Mouse (Mus musculus): ENCODE results near the gene Tor3a.
A peak's percentile ranks its signal among the peaks of the same experiment; 100 is the strongest.

The Tor3a gene

DNA sequence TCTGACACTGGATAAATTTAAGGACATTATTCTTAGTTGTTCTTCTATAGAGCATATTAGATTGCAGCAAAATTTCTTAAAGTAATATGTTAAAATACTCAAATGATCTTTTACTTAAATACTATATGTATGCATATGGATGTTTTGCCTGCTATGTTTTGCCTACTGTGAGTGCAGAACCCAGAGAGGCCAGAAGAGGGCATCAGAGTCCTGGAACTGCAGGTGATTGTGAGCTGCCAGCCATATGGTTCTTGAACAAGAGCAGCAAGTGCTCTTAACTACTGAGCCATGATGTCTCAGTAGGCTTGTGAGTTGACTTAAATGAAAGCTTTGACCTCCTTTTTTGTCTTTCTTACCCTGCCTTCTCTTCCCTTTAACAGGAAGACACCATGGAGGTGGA is 43.2 kb downstream of the Tor3a start:
- DNase-seq = peak; percentile 51

DNA sequence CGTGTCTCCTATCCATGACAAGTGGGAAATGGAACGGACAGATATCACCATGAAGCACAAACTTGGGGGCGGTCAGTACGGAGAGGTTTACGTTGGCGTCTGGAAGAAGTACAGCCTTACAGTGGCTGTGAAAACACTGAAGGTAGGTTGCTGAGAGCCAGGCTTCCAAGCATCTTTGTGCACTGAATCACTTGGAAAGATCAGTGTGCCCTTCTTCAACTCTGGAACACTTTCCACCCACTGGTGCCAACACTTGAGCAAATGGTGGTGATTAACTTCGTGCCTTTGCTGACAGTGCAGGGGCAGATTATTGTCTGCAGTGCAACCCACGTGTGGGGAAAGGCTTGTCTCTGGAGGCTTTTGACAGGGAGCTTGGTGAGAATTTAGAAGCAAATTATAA is 44.2 kb downstream of the Tor3a start:
- no peak for DNase-seq

DNA sequence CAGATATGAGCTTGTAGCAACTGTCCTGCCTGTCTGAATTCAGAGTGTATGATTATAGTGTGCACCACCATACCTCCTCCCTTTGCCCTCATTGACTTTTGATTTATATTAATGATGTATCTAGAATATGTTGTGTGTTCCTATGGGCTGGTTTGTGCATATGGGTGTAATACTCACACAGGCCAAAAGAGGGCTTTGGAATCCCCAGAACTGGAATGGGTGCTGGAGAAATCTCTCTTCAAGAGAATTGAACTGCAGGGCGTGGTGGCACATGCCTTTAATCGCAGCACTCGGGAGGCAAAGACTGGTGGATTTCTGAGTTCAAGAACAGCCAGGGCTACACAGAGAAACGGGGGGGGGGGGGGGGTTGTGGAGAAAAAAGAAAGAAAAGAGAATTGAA is 47.4 kb downstream of the Tor3a start:
- DNase-seq = no peak

DNA sequence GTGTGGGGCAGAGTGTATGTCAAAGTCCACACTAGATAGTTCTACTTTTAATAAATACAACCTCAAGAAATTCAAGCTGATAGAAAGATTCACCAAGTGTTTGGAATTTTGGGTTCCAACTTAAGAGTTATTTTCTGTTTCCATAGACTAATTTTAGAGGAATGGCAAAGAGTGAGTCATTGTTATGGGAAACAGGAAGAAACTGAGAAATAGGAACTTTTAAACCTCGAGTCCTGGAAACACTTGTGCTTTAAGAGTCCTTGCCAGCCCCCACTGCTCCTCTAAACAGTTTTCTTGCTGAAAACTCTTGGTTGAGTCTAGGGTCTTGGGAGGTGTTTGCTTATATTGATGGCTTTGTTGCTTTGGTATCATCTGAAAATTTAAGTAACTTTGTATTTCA is 49.9 kb downstream of the Tor3a start:
- DNase-seq = no peak

DNA sequence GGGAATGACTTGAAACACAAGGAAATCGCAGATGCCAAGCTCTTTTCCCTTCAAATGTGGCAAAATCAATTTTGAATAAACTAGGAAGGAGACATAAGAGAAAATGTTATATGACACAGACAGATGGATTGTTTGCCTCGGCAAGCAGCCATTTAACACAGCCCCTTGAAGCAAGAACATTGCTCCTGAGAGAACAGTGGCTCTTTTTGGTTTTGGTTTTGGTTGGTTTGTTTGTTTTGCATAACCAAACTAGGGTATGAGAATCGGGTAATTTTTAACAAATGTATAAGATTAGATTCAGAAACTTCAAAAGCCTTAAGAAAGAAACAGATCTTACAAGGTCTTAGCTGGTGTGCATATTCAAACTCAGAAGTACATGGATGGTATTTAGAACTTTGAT is 53.2 kb downstream of the Tor3a start:
- no peak for DNase-seq

DNA sequence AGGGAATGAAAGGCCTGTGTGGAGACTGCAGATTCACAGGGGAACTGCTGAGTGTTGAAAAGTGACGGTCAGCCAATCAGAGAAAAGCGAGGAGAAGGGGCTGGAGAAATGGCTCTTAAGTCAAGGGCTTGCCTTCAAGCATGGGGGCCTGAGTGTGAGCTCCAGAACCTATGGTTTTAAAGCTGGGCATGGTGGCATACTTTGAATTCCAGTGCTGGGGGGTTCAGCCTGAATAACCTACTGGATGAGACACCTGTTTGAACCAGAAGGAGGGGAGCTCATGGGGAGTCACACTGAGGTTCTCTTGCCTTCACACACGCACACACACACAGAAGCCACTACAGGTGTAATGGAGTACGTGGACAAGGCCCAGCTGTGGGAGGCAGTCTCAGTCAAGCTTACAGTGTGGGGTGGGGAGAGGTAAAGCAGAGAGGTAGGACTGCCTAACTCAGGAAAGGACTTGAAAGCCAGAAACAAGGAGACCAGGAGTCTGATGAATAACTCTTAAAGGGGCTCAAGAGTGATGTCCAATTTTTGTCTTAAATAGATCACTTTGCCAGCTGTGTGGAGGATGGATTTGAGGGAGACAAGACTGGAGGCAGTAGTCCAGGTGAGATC is 53.8 kb downstream of the Tor3a start:
- no peak for DNase-seq

DNA sequence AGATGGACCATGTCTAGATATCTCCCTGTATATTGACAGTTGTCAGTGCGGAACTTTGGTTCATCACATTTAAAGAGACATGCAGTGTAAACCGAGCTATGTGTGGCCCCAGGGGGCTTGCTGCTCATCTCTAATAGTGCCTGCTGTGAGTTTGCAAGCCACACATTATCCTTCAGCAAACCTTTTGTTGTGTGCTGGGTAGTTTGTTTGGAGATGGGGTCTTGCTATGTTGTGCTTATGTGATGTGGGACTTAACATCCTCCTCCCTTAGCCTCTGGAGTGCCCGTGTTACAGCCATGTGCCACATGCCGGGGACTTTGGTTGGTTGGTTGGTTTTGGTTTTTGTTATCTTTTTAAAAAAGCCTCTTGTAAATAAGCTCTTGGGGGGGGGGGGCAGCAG is 56.3 kb downstream of the Tor3a start:
- DNase-seq = no peak

DNA sequence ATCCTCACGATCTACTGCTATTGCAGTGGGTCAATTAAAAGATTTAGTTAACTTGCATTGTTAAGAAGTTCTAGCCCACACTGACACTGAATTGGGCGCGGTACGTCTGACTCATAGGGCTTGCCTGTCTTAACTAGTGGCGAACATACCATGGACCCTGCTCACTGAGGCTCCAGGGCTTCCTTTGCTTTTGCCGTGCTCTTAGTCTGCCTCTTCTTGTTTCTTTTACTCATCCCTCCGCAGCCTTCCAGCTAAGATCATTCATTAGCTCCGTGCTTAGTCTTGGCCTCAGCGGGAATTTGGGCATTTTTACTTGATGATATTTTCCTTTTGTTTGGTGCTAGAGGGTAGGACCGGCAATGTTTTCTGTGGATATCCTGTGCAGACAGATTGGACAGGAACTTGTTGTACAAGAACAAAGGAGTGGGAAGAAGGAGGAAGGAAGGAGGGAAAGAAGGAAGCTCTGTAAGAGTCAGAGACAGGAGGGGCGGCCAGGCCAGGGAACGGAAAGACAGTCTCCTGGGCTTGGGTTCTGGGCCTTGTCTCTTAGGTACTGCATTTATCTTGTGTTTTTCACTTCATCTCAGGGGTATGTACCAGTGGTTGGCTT is 57.1 kb downstream of the Tor3a start:
- no peak for DNase-seq

DNA sequence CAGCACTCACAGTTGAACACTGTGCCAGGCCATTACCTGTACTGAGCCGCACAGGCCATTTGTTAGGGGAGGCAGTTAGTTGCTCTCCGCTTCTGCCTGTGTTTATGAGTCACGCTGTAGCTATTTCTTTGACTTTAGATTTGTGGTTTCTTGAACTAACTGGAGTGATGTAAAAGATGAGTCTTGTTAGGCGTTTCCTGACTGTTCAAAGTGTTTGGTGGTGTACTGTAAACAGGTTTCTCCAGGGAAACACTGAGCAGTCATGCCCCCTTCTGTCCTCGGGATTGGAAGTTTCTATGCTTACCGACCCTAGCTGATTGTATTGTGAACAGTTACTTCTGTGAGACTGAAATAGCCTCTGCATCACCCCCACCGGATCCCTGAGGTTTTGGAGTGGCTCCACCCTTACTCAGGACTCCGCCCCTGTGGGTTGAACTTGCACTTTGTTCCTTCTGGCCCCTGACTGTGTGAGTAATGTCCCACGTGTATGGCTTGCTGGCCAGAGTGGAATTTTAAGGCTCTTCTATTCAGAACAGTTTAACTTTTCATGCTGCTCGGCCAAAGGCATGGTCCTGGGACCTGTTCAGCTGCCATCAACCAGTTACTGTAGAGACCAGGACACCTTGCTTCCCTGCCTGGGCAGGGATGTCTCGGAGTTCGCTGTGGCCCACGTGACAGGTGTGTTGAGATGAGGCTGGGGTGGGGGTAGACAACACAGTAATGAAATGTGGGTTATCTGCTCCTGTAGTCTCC is 58.6 kb downstream of the Tor3a start:
- DNase-seq = peak; percentile 75

DNA sequence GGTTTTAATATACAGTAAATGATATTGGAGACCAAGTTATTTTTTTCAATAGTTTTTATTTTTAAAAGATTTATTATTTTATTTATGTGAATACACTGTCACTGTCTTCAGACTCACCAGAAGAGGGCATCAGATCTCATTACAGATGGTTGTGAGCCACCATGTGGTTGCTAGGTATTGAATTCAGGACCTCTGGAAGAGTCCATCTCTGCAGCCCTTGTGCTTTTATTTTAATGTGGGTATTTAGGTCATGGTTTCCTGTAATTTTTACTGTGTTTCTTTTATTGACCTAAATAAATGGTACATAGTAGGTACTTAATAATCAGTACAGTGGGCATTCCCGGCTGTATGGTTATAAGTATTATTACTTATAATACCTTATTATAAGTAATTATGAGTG is 59.4 kb downstream of the Tor3a start:
- DNase-seq = no peak

DNA sequence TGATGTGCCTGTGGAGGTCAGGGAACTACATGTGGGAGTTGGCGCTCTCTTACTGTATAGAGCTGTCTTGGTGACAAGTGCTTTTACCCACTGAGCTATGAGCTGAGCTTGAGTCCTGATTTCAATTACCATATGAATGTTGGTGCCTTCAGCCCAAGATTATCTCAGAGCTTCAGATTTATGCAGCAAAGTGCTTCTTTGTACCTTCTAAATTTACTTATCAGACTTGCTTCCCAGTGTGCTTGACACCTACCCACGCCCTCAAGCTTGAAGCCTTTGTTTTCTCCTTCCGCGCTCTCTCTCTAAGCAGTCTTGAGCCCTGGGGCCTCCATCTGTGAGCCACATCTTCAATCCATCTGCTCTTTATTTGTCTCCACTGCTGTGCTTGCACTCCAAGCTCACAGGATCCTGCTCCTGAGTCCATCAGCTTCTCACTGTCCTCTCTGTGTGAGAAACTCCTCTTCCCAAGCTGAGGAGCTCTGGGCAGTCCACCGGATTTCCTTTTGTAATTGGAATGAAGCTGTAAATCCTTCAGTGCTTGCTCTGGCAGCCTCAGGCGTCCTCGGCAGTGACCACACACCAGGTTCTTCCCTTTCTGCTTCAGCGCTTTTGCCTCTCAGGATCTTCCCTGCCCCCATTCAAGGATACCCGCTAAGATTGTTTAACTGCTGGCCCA is 60.2 kb downstream of the Tor3a start:
- DNase-seq = no peak

DNA sequence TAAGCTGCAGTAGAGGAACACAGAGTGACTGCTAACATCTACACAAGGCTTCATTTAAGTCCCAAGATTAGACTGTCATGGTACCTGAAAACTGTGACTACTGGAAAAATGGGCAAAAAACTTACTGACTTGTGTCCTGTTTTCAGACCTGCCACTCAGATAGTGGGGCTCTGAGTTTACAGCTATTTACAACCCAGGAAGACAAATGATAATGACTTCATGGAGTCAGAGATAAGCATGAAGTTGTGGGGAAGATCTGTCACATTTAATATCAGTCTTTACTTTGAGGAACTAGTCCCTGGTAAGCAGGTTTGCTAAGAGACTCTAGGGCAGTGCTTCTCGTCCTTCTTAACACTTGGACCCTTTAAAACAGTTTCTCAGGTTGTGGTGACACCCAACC is 63.9 kb downstream of the Tor3a start:
- DNase-seq = no peak

DNA sequence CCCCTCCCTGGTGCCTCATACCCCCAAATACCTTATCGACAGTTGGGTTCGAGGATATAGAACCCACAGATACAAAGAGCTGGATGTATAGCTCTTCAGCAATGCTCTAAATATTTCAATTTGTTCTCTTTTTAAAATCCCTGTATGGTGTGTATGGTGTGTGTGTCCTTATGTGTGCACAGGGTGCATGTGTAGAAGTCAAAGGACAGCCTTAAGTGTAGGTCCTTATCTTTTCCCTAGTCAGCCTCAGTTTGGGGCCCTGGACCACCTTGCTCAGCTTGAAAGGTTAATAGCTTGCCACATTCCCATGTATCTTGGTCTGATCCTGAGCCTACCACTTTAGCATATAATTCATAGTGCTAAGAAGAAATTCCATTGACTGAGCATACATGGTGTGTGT is 65.7 kb downstream of the Tor3a start:
- DNase-seq = no peak

DNA sequence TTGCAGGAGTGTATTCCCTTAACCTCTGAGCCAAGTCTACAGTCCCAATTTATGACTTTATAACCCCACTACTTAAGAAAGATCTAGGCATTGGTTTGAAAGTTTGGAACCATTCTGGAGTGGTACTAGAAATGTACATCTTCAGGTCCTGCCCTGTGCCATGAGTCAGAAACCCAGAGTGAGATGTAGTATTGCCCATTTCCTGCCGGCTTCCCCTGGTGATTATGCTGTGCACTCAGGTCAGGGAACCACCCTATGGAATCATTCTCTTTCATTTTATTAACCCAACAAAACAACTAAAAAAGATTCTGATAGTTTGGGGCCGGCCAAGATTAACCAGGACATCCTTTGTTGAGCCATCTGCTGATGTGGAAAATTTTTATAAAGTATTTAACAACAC is 68.2 kb downstream of the Tor3a start:
- no peak for DNase-seq

DNA sequence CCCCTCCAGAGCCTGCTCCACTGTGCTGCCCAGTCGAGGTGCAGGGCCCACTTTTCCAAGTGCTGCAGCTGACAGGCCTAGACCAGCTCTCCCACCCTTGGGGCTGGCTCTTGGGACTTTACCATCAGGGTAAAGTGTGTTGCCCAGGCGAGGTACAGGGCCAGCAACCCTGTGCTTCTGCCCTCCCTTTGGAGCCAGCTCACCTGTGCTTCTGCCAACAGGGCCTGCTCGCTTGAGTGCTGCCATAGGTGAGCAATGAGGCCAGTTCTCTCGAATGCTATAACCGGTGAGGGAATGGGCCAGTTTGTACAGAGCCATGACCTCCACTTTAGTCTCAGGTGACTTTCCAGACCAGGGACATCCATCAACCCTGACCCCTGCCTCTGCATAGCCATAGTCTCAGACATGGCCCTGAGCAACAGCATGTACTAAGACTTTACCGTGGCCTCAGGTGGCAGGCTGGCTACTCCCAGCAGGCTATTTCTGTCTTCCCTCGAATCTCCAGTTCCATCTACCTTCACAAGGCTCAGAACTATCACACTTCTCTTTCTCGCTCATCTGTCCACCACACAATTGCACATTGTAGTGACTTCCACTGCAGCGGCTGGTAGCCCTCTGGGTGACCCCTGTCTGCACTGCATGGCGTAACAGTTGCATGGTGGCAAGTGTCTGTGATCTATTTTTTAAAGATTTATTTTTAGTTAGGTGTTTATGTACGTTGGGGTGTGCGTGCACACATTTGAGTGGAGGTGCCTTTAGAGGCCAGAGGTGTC is 68.9 kb downstream of the Tor3a start:
- no peak for DNase-seq
